Mouse (Mus musculus) lung, embryonic 16.5 days (tissue): Measurements from ENCODE around the gene Tuba1c. TPM values are rescaled to one million over a fixed set of nuclear protein-coding genes. Genes with fewer than 3 reads are reported as not detected.

Experiments
- ATAC-seq: fragments of 200-750 bp; cut with Nextera tagmentation; 2 replicates; pipeline ENCODE4 v1.8.0; 2017; ENCODE audit warnings: low read depth, mild to moderate bottlenecking, moderate library complexity
- H3K27ac ChIP-seq: fragments of 300-500 bp; sonication (generic); 2 replicates; pipeline ENCODE4 v1.5.1; 2014; ENCODE audit warnings: mild to moderate bottlenecking, control low read depth, low read length
- H3K27me3 ChIP-seq: fragments of 300-500 bp; sonication (generic); 2 replicates; pipeline ENCODE4 v1.6.1; 2014; ENCODE audit warnings: low read depth, low read length, mixed read lengths; ENCODE audit not compliant: control insufficient read depth, insufficient read depth
- H3K36me3 ChIP-seq: fragments of 300-500 bp; sonication (generic); 2 replicates; pipeline ENCODE4 v1.6.1; 2014; ENCODE audit warnings: low read length; ENCODE audit not compliant: control insufficient read depth, insufficient read depth
- H3K4me1 ChIP-seq: fragments of 300-500 bp; sonication (generic); replicated peaks from 2 replicates; pipeline ENCODE4 v1.6.1; 2014; ENCODE audit warnings: low read length, mixed read lengths; ENCODE audit not compliant: control insufficient read depth, insufficient read depth
- H3K4me2 ChIP-seq: fragments of 300-500 bp; sonication (generic); 2 replicates; pipeline ENCODE4 v1.6.1; 2014; ENCODE audit warnings: low read depth, low read length, control low read depth
- H3K4me3 ChIP-seq: fragments of 300-500 bp; sonication (generic); 2 replicates; pipeline ENCODE4 v1.5.1; 2014; ENCODE audit warnings: mild to moderate bottlenecking, low read length, control low read depth
- H3K9ac ChIP-seq: fragments of 300-500 bp; sonication (generic); 2 replicates; pipeline ENCODE4 v1.6.1; 2014; ENCODE audit warnings: low read length, control low read depth
- H3K9me3 ChIP-seq: fragments of 300-500 bp; sonication (generic); 2 replicates; pipeline ENCODE4 v1.6.1; 2016; ENCODE audit warnings: low read length; ENCODE audit not compliant: control insufficient read depth
- WGBS: fragments of 180-500 bp; shearing (Covaris S2); extraction: QIAGEN DNeasy Blood & Tissue Kit; methylation state at CpG from one replicate; pipeline ENCODE4 v1.1.7; 2014; 5-methylcytosine and 5-hydroxymethylcytosine counted together
- polyA plus RNA-seq: library from polyadenylated mRNA; unstranded; fragments of >200 nt; fragmentation: Nextera tagmentation; extraction: Ambion mirVana; gene quantifications from 2 replicates; pipeline ENCODE4 v1.2.1, GENCODE M21; 2015

Gene Tuba1c
- 226 and 230 TPM in 2 replicates for polyA plus RNA-seq

- H3K27ac ChIP-seq = peak within 1 kb of the TSS; percentile 96
- no peaks in the 10 kb centered on the region for H3K27me3 ChIP-seq
- peak within 1 kb of the TSS; percentile 77 for H3K9ac ChIP-seq
- H3K4me3 ChIP-seq = peak within 1 kb of the TSS; percentile 70
- no peaks in the 10 kb centered on the region for H3K9me3 ChIP-seq
- peaks cover 30% of the 10 kb centered on the region for H3K4me1 ChIP-seq
- H3K4me2 ChIP-seq = peak within 1 kb of the TSS; percentile 73
- peak; percentile 93 for ATAC-seq
- H3K36me3 ChIP-seq = peaks cover 6% of the 10 kb centered on the region
- 1% methylated on average over 52 of the region's 52 CpGs for WGBS
These were observed at the start of gene Tuba1c for GRCm38 (mm10) chr15:99029619-99030584. Gene Tuba1c (plus strand): TSS chr15:99029891.

GRCm38 (mm10) chr15:98980012-98980614 lies 49.6 kb upstream of the Tuba1c start:
- WGBS = 43% methylated on average over 7 of the region's 7 CpGs
- Histone ChIP-seq H3K9me3 (no peaks in the 10 kb centered on the region), H3K27me3 (no peaks in the 10 kb centered on the region), H3K36me3 (no peaks in the 10 kb centered on the region), H3K27ac (no peak overlapping the region), H3K4me1 (peaks cover 19% of the 10 kb centered on the region), H3K4me2 (no peak overlapping the region), H3K9ac (no peak overlapping the region), H3K4me3 (no peak overlapping the region)
- no peak for ATAC-seq

GRCm38 (mm10) chr15:98982100-98982499 lies 47.6 kb upstream of the Tuba1c start:
- no peaks in the 10 kb centered on the region for H3K36me3 ChIP-seq
- H3K27me3 ChIP-seq = no peaks in the 10 kb centered on the region
- no peak for ATAC-seq
- H3K9ac ChIP-seq = no peak overlapping the region
- 74% methylated on average over 6 of the region's 6 CpGs for WGBS
- peaks cover 28% of the 10 kb centered on the region for H3K4me1 ChIP-seq
- H3K4me3 ChIP-seq = no peak overlapping the region
- no peak overlapping the region for H3K4me2 ChIP-seq
- no peaks in the 10 kb centered on the region for H3K9me3 ChIP-seq
- no peak overlapping the region for H3K27ac ChIP-seq

- no peak overlapping the region for H3K27ac ChIP-seq
- H3K4me1 ChIP-seq = peaks cover 26% of the 10 kb centered on the region
- no peaks in the 10 kb centered on the region for H3K27me3 ChIP-seq
- no peak overlapping the region for H3K4me2 ChIP-seq
- H3K9ac ChIP-seq = no peak overlapping the region; the same call in 1 of the 2 replicates
- no peak for ATAC-seq
- H3K4me3 ChIP-seq = no peak overlapping the region
- H3K36me3 ChIP-seq = no peaks in the 10 kb centered on the region
- 47% methylated on average over 16 of the region's 16 CpGs for WGBS
- no peaks in the 10 kb centered on the region for H3K9me3 ChIP-seq
These were observed 46.1 kb upstream of the Tuba1c start for GRCm38 (mm10) chr15:98983431-98984081.

GRCm38 (mm10) chr15:98984681-98985080 lies 45.0 kb upstream of the Tuba1c start:
- H3K9me3 ChIP-seq = no peaks in the 10 kb centered on the region
- H3K9ac ChIP-seq = no peak overlapping the region
- H3K36me3 ChIP-seq = no peaks in the 10 kb centered on the region
- H3K27me3 ChIP-seq = no peaks in the 10 kb centered on the region
- no peak overlapping the region for H3K4me3 ChIP-seq
- peaks cover 26% of the 10 kb centered on the region for H3K4me1 ChIP-seq
- no peak for ATAC-seq
- H3K27ac ChIP-seq = peak overlapping the region; percentile 92; the same call in 1 of the 2 replicates
- 56% methylated on average over 6 of the region's 6 CpGs for WGBS
- no peak overlapping the region for H3K4me2 ChIP-seq

DNA sequence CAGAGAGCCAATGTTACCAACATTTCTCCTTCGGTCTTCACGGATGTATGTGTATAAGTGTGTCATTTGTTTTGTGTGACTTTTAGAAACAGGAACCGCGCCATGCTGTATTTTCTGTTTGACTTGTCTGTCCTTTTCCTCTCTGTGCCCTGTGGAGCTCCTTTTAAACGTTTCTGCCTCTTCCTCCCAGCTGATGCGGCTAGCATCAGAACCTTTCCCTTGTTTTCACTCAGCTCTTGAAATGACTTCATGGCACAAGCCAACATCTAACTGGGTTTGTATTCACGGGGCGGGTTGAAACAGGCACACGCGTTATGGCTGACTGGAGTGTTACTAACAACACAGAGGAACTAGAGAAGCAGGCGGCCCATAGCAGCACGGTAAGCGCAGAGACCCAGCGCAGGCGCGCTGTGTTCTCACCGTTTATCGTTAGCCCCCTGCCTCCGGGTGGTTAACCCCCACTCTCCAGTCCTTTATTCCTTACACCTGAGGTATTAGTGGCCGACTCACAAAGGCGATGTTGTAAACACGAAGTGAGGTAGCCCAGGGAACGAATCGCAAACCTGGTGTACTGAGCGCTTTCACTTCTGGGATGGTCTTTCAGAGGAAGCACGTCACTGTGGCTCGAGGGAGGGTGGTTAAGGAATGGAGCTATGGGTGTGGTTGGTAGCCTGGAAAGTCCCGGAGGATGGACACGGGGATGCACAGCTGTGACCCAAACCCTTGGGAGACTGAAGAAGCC lies 44.3 kb upstream of the Tuba1c start:
- Histone ChIP-seq H3K9ac (peak overlapping the region; percentile 79), H3K4me1 (peaks cover 27% of the 10 kb centered on the region), H3K27me3 (no peaks in the 10 kb centered on the region), H3K9me3 (no peaks in the 10 kb centered on the region), H3K4me3 (peak overlapping the region; percentile 62), H3K36me3 (no peaks in the 10 kb centered on the region), H3K27ac (peak overlapping the region; percentile 92), H3K4me2 (peak overlapping the region; percentile 70)
- peak; percentile 89 for ATAC-seq
- 2% methylated on average over 29 of the region's 29 CpGs for WGBS

- 38% methylated on average over 12 of the region's 12 CpGs for WGBS
- peaks cover 35% of the 10 kb centered on the region for H3K4me1 ChIP-seq
- no peaks in the 10 kb centered on the region for H3K9me3 ChIP-seq
- H3K27ac ChIP-seq = peak overlapping the region; percentile 92
- no peak for ATAC-seq
- H3K27me3 ChIP-seq = no peaks in the 10 kb centered on the region
- H3K4me2 ChIP-seq = peak overlapping the region; percentile 70
- peak overlapping the region; percentile 62 for H3K4me3 ChIP-seq
- H3K36me3 ChIP-seq = no peaks in the 10 kb centered on the region
- H3K9ac ChIP-seq = peak overlapping the region; percentile 79
These were observed 43.5 kb upstream of the Tuba1c start for GRCm38 (mm10) chr15:98985982-98986715.

GRCm38 (mm10) chr15:98987077-98987630 lies 42.5 kb upstream of the Tuba1c start:
- peak overlapping the region; percentile 92 for H3K27ac ChIP-seq
- H3K36me3 ChIP-seq = no peaks in the 10 kb centered on the region
- 25% methylated on average over 7 of the region's 7 CpGs for WGBS
- H3K4me3 ChIP-seq = no peak overlapping the region
- no peaks in the 10 kb centered on the region for H3K27me3 ChIP-seq
- H3K9me3 ChIP-seq = no peaks in the 10 kb centered on the region
- peaks cover 45% of the 10 kb centered on the region for H3K4me1 ChIP-seq
- ATAC-seq = peak; percentile 36; the same call in 1 of the 2 replicates
- H3K9ac ChIP-seq = peak overlapping the region; percentile 51; the same call in 1 of the 2 replicates
- H3K4me2 ChIP-seq = 0 out of 2 replicates have a peak overlapping the region, but pooled peaks have one; percentile 5
